8 mouse cellular contexts compared by ENCODE assay signal in genomic region chr14:101653581-101654525, GRCm38 (mm10). TPM values are rescaled to one million over a fixed set of nuclear protein-coding genes. Genes with fewer than 3 reads are reported as not detected.
DNase-seq lines count a peak whose midpoint lies in the region; ATAC-seq and TF ChIP-seq lines count a peak whose summit lies in the region.

Gene Uchl3, plus strand, starts transcription at chr14:101653967.

- H3K9me3 ChIP-seq in embryonic facial prominence, embryonic 15.5 days (replicated peaks): no peaks in the 10 kb centered on the region
- H3K9me3 ChIP-seq in kidney, embryonic 14.5 days (ENCODE audit: control insufficient read depth, low read length): no peaks in the 10 kb centered on the region
- no peaks in the 10 kb centered on the region for H3K9me3 ChIP-seq in limb, embryonic 15.5 days

- no peak for TF ChIP-seq POLR2A in bone marrow, adult 2 months (IDR thresholded peaks at IDR 0.05; ENCODE audit: borderline replicate concordance, control insufficient read depth, low read depth, low read length)

- H3K36me3 ChIP-seq in embryonic facial prominence, embryonic 15.5 days: no peaks in the 10 kb centered on the region
- H3K36me3 ChIP-seq in kidney, embryonic 14.5 days (ENCODE audit: control insufficient read depth, insufficient read depth, low read length): no peaks in the 10 kb centered on the region
- H3K36me3 ChIP-seq in limb, embryonic 15.5 days: no peaks in the 10 kb centered on the region

- H3K4me2 ChIP-seq in embryonic facial prominence, embryonic 15.5 days (replicated peaks): peak within 1 kb of the TSS; percentile 92
- peak within 1 kb of the TSS; percentile 86 for H3K4me2 ChIP-seq in kidney, embryonic 14.5 days (replicated peaks; ENCODE audit: low read depth, low read length)
- H3K4me2 ChIP-seq in limb, embryonic 15.5 days: peak within 1 kb of the TSS; percentile 91

- DNase-seq in 416B (ENCODE audit: low read depth): peak; percentile 91
- peak; percentile 95 to 96 for DNase-seq in heart, adult 9 months (ENCODE audit: low spot score in 2 of 2)
- DNase-seq in monocyte, adult 2 months (ENCODE audit: low read depth in 1 of 2, low spot score in 2 of 2): peak; percentile 80 to 94
- DNase-seq in spleen, postnatal 36 days (ENCODE audit: low spot score in 2 of 2): peak; percentile 90 to 94

- H3K4me3 ChIP-seq in bone marrow, adult 2 months (replicated peaks; ENCODE audit: control insufficient read depth, low read depth, low read length): peak within 1 kb of the TSS; percentile 89
- H3K4me3 ChIP-seq in embryonic facial prominence, embryonic 15.5 days (replicated peaks): peak within 1 kb of the TSS; percentile 99
- peak within 1 kb of the TSS; percentile 90 for H3K4me3 ChIP-seq in kidney, embryonic 14.5 days (ENCODE audit: low read length)
- H3K4me3 ChIP-seq in limb, embryonic 15.5 days: peak within 1 kb of the TSS; percentile 88

- H3K27me3 ChIP-seq in embryonic facial prominence, embryonic 15.5 days: no peaks in the 10 kb centered on the region
- no peaks in the 10 kb centered on the region for H3K27me3 ChIP-seq in kidney, embryonic 14.5 days (ENCODE audit: control insufficient read depth, insufficient read depth, low read length)
- H3K27me3 ChIP-seq in limb, embryonic 15.5 days: no peaks in the 10 kb centered on the region

- no peaks in the 10 kb centered on the region for H3K4me1 ChIP-seq in bone marrow, adult 2 months (ENCODE audit: control insufficient read depth, insufficient read depth, low read length)
- peaks cover 6% of the 10 kb centered on the region for H3K4me1 ChIP-seq in embryonic facial prominence, embryonic 15.5 days
- no peaks in the 10 kb centered on the region for H3K4me1 ChIP-seq in kidney, embryonic 14.5 days (ENCODE audit: control insufficient read depth, insufficient read depth, low read length)
- peaks cover 3% of the 10 kb centered on the region for H3K4me1 ChIP-seq in limb, embryonic 15.5 days

- WGBS in bone marrow, adult 2 months: 1% methylated on average over 80 of the region's 81 CpGs
- under 1% methylated on average over 81 of the region's 81 CpGs for WGBS in embryonic facial prominence, embryonic 15.5 days
- under 1% methylated on average over 81 of the region's 81 CpGs for WGBS in kidney, embryonic 14.5 days
- 0% methylated on average over 67 of the region's 81 CpGs for WGBS in limb, embryonic 15.5 days

- peak within 1 kb of the TSS; percentile 72 for H3K27ac ChIP-seq in bone marrow, adult 2 months (ENCODE audit: control insufficient read depth, insufficient read depth, low read depth, low read length, poor library complexity)
- H3K27ac ChIP-seq in embryonic facial prominence, embryonic 15.5 days (replicated peaks): peak within 1 kb of the TSS; percentile 61; the same call in 1 of the 2 replicates
- H3K27ac ChIP-seq in kidney, embryonic 14.5 days (ENCODE audit: low read depth, low read length): 0 out of 2 replicates have a peak within 1 kb of the TSS, but pooled peaks have one; percentile 25
- H3K27ac ChIP-seq in limb, embryonic 15.5 days: peak within 1 kb of the TSS; percentile 80

- TF ChIP-seq CTCF in bone marrow, adult 2 months (IDR thresholded peaks at IDR 0.05; ENCODE audit: control insufficient read depth, insufficient read depth, low read length): peak; percentile 87

- H3K9ac ChIP-seq in embryonic facial prominence, embryonic 15.5 days: peak within 1 kb of the TSS; percentile 78
- peak within 1 kb of the TSS; percentile 80 for H3K9ac ChIP-seq in kidney, embryonic 14.5 days (ENCODE audit: low read depth, low read length)
- peak within 1 kb of the TSS; percentile 83 for H3K9ac ChIP-seq in limb, embryonic 15.5 days

- peak; percentile 84 for ATAC-seq in embryonic facial prominence, embryonic 15.5 days (ENCODE audit: insufficient number of reproducible peaks, low FRiP score, low TSS enrichment, low read depth)
- peak; percentile 90 for ATAC-seq in kidney, embryonic 14.5 days (ENCODE audit: low FRiP score, low TSS enrichment)
- ATAC-seq in limb, embryonic 15.5 days (ENCODE audit: insufficient number of reproducible peaks, low FRiP score, low TSS enrichment, low read depth): peak; percentile 89

RNA-seq across cellular contexts. Expression of gene Uchl3, which starts in this region (rescaled TPM):
- 15.0 and 24.7 TPM in 2 replicates for polyA plus RNA-seq in bone marrow, adult 2 months (2011; ENCODE audit: insufficient read depth, insufficient read length, low replicate concordance, missing spikeins)
- polyA plus RNA-seq in embryonic facial prominence, embryonic 15.5 days (2015; fragmentation: Nextera tagmentation; extraction: Ambion mirVana): 103 TPM in 2 replicates
- 173 and 219 TPM in 2 replicates for polyA plus RNA-seq in kidney, embryonic 14.5 days (2014; fragmentation: Nextera tagmentation; extraction: Ambion mirVana)
- polyA plus RNA-seq in limb, embryonic 15.5 days (2015; fragmentation: Nextera tagmentation; extraction: Ambion mirVana): 109 and 112 TPM in 2 replicates

Comparison
In these comparisons a context has a peak if more than half of its experiments do, and no peak if none do; other contexts are left out.
1. Peak in every context shown above with its lines: DNase-seq, ATAC-seq, H3K4me3 ChIP-seq and H3K27ac ChIP-seq.
2. H3K27ac ChIP-seq: peak in every context shown above with its lines; median percentile 80 in limb, embryonic 15.5 days; 72 in bone marrow, adult 2 months; 61 in embryonic facial prominence, embryonic 15.5 days; 25 in kidney, embryonic 14.5 days.